Mouse (Mus musculus): ENCODE results near the gene Prcc. TPM values are rescaled to one million over a fixed set of nuclear protein-coding genes. Genes with fewer than 3 reads are reported as not detected.

Gene Prcc
- polyA plus RNA-seq, 1 experiment: 54.5 TPM

- H3K36me3 ChIP-seq (ENCODE audit: control insufficient read depth, insufficient read depth, low read length): peaks cover 47% of the 10 kb centered on the region
- TF ChIP-seq POLR2A (IDR thresholded peaks at IDR 0.05; ENCODE audit: control insufficient read depth, extremely low read depth, insufficient read depth, low read length, poor library complexity): no peak
- no peak for TF ChIP-seq CTCF (IDR thresholded peaks at IDR 0.05; ENCODE audit: borderline replicate concordance, control insufficient read depth, extremely low read depth, insufficient read depth, low read length, poor library complexity)
- 93% methylated on average over 7 of the region's 7 CpGs for WGBS
- no peak for DNase-seq
- H3K4me1 ChIP-seq (replicated peaks; ENCODE audit: control insufficient read depth, insufficient read depth, low read length): no peaks in the 10 kb centered on the region
- H3K27ac ChIP-seq (ENCODE audit: control insufficient read depth, insufficient read depth, low read length): no peak overlapping the region
- H3K27me3 ChIP-seq (ENCODE audit: control insufficient read depth, insufficient read depth, low read length): no peaks in the 10 kb centered on the region
- no peak overlapping the region for H3K4me3 ChIP-seq (ENCODE audit: control insufficient read depth, insufficient read depth, low read length)
These were observed 30.4 kb downstream of the Prcc start for GRCm38 (mm10) chr3:87854795-87855568.

DNA sequence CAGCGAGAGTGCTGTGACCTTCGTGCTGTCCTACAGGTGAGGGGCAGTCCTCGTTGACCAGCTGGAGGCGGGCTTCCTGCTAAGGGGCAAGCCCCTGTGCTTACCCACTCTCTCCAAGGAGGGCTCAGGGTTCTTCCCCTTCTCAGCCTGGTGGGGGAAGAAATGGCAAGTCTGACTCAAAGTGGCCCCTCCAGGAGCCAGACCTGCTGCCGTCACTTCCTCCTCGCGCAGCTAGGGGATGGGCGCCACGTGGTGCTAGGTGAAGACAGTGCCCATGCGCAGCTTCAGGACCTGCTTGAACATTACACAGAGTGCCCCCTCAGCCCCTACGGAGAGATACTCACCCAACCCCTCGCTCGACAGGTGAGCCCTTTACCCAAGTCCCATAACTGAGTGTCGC lies 36.3 kb downstream of the Prcc start:
- DNase-seq: no peak
- WGBS: 79% methylated on average over 14 of the region's 14 CpGs
- Histone ChIP-seq H3K4me1 (replicated peaks; ENCODE audit: control insufficient read depth, insufficient read depth, low read length) (peaks cover 33% of the 10 kb centered on the region), H3K27ac (ENCODE audit: control insufficient read depth, insufficient read depth, low read length) (no peak overlapping the region), H3K36me3 (ENCODE audit: control insufficient read depth, insufficient read depth, low read length) (peaks cover 47% of the 10 kb centered on the region), H3K4me3 (ENCODE audit: control insufficient read depth, insufficient read depth, low read length) (no peak overlapping the region), H3K27me3 (ENCODE audit: control insufficient read depth, insufficient read depth, low read length) (no peaks in the 10 kb centered on the region)
- TF ChIP-seq CTCF (IDR thresholded peaks at IDR 0.05; ENCODE audit: borderline replicate concordance, control insufficient read depth, extremely low read depth, insufficient read depth, low read length, poor library complexity) (no peak), POLR2A (IDR thresholded peaks at IDR 0.05; ENCODE audit: control insufficient read depth, extremely low read depth, insufficient read depth, low read length, poor library complexity) (no peak)

- 13% methylated on average over 5 of the region's 5 CpGs for WGBS
- TF ChIP-seq POLR2A (IDR thresholded peaks at IDR 0.05; ENCODE audit: control insufficient read depth, extremely low read depth, insufficient read depth, low read length, poor library complexity) (peak; percentile 94), CTCF (IDR thresholded peaks at IDR 0.05; ENCODE audit: borderline replicate concordance, control insufficient read depth, extremely low read depth, insufficient read depth, low read length, poor library complexity) (peak; percentile 22; the same call in 1 of the 2 replicates)
- peak overlapping the region; percentile 77 for H3K4me3 ChIP-seq (ENCODE audit: control insufficient read depth, insufficient read depth, low read length)
These were observed 37.7 kb downstream of the Prcc start for GRCm38 (mm10) chr3:87847680-87848079.

GRCm38 (mm10) chr3:87846650-87847110 lies 38.7 kb downstream of the Prcc start, which contains the start of gene Sh2d2a:
Sh2d2a (plus strand) TSS chr3:87846755.
- WGBS: 5% methylated on average over 7 of the region's 7 CpGs
- Histone ChIP-seq H3K27ac (ENCODE audit: control insufficient read depth, insufficient read depth, low read length) (peak within 1 kb of the TSS; percentile 100), H3K36me3 (ENCODE audit: control insufficient read depth, insufficient read depth, low read length) (peaks cover 34% of the 10 kb centered on the region), H3K4me3 (ENCODE audit: control insufficient read depth, insufficient read depth, low read length) (peak within 1 kb of the TSS; percentile 77), H3K27me3 (ENCODE audit: control insufficient read depth, insufficient read depth, low read length) (no peaks in the 10 kb centered on the region), H3K4me1 (replicated peaks; ENCODE audit: control insufficient read depth, insufficient read depth, low read length) (peaks cover 33% of the 10 kb centered on the region)
- TF ChIP-seq CTCF (IDR thresholded peaks at IDR 0.05; ENCODE audit: borderline replicate concordance, control insufficient read depth, extremely low read depth, insufficient read depth, low read length, poor library complexity) (no peak; the same call in 1 of the 2 replicates), POLR2A (IDR thresholded peaks at IDR 0.05; ENCODE audit: control insufficient read depth, extremely low read depth, insufficient read depth, low read length, poor library complexity) (peak; percentile 93)
- peak; percentile 84 for DNase-seq

More at GRCm38 (mm10) chr3:87847680-87848079, 37.7 kb downstream of the Prcc start:
- H3K27ac ChIP-seq (ENCODE audit: control insufficient read depth, insufficient read depth, low read length): peak overlapping the region; percentile 100
- peak; percentile 80 for DNase-seq
- H3K27me3 ChIP-seq (ENCODE audit: control insufficient read depth, insufficient read depth, low read length): no peaks in the 10 kb centered on the region
- peaks cover 44% of the 10 kb centered on the region for H3K36me3 ChIP-seq (ENCODE audit: control insufficient read depth, insufficient read depth, low read length)
- H3K4me1 ChIP-seq (replicated peaks; ENCODE audit: control insufficient read depth, insufficient read depth, low read length): peaks cover 33% of the 10 kb centered on the region

GRCm38 (mm10) chr3:87846186-87846585 lies 39.2 kb downstream of the Prcc start:
- Histone ChIP-seq H3K4me3 (ENCODE audit: control insufficient read depth, insufficient read depth, low read length) (peak overlapping the region; percentile 34), H3K27me3 (ENCODE audit: control insufficient read depth, insufficient read depth, low read length) (no peaks in the 10 kb centered on the region), H3K4me1 (replicated peaks; ENCODE audit: control insufficient read depth, insufficient read depth, low read length) (peaks cover 33% of the 10 kb centered on the region), H3K27ac (ENCODE audit: control insufficient read depth, insufficient read depth, low read length) (peak overlapping the region; percentile 100), H3K36me3 (ENCODE audit: control insufficient read depth, insufficient read depth, low read length) (peaks cover 29% of the 10 kb centered on the region)
- TF ChIP-seq POLR2A (IDR thresholded peaks at IDR 0.05; ENCODE audit: control insufficient read depth, extremely low read depth, insufficient read depth, low read length, poor library complexity): no peak
- TF ChIP-seq CTCF (IDR thresholded peaks at IDR 0.05; ENCODE audit: borderline replicate concordance, control insufficient read depth, extremely low read depth, insufficient read depth, low read length, poor library complexity): no peak
- WGBS: 13% methylated on average over 4 of the region's 4 CpGs
- DNase-seq: peak; percentile 52

GRCm38 (mm10) chr3:87844981-87845380 lies 40.4 kb downstream of the Prcc start:
- no peak overlapping the region for H3K4me3 ChIP-seq (ENCODE audit: control insufficient read depth, insufficient read depth, low read length)
- peak overlapping the region; percentile 18 for H3K27ac ChIP-seq (ENCODE audit: control insufficient read depth, insufficient read depth, low read length)
- H3K36me3 ChIP-seq (ENCODE audit: control insufficient read depth, insufficient read depth, low read length): peaks cover 17% of the 10 kb centered on the region
- no peaks in the 10 kb centered on the region for H3K27me3 ChIP-seq (ENCODE audit: control insufficient read depth, insufficient read depth, low read length)
- no peak for DNase-seq
- TF ChIP-seq POLR2A (IDR thresholded peaks at IDR 0.05; ENCODE audit: control insufficient read depth, extremely low read depth, insufficient read depth, low read length, poor library complexity): no peak
- no peak for TF ChIP-seq CTCF (IDR thresholded peaks at IDR 0.05; ENCODE audit: borderline replicate concordance, control insufficient read depth, extremely low read depth, insufficient read depth, low read length, poor library complexity)
- WGBS: 87% methylated on average over 4 of the region's 4 CpGs
- H3K4me1 ChIP-seq (replicated peaks; ENCODE audit: control insufficient read depth, insufficient read depth, low read length): peaks cover 33% of the 10 kb centered on the region
